Mouse (Mus musculus) thymus, adult 2 months (tissue): ENCODE measurements at regions not wholly inside any gene's neighbourhood (a gene's known extent, or its start where the extent isn't known, plus 50 kb on each side); places are given as distances from the start of the nearest gene placed in this dataset.

Experiments used
- DNase-seq: peaks from one replicate; pipeline ENCODE4 v3.0.0; 2021
- H3K27ac ChIP-seq: fragments of 200-500 bp; 2 replicates; pipeline ENCODE4 v1.5.1; 2012; ENCODE audit warnings: low read length, control low read depth; ENCODE audit not compliant: control insufficient read depth, insufficient read depth
- H3K27me3 ChIP-seq: fragments of 200-500 bp; 2 replicates; pipeline ENCODE4 v1.6.1; 2012; ENCODE audit warnings: mild to moderate bottlenecking, low read length, moderate library complexity, mixed read lengths; ENCODE audit not compliant: control insufficient read depth, insufficient read depth
- H3K36me3 ChIP-seq: fragments of 200-500 bp; 2 replicates; pipeline ENCODE4 v1.6.1; 2012; ENCODE audit warnings: mild to moderate bottlenecking, low read length, moderate library complexity; ENCODE audit not compliant: control insufficient read depth, insufficient read depth
- H3K4me1 ChIP-seq: fragments of 200-500 bp; replicated peaks from 2 replicates; pipeline ENCODE4 v1.6.1; 2012; ENCODE audit warnings: low read length; ENCODE audit not compliant: control insufficient read depth, insufficient read depth
- H3K4me3 ChIP-seq: fragments of 200-500 bp; 2 replicates; pipeline ENCODE4 v1.5.1; 2012; ENCODE audit warnings: mild to moderate bottlenecking, low read length, control low read depth, moderate library complexity; ENCODE audit not compliant: control insufficient read depth, insufficient read depth
- CTCF ChIP-seq: fragments of 200-500 bp; IDR thresholded peaks from 2 replicates; pipeline ENCODE4 v1.5.1; 2012; ENCODE audit warnings: mild to moderate bottlenecking, control low read depth, low read length, moderate library complexity, borderline replicate concordance; ENCODE audit not compliant: control insufficient read depth, poor library complexity, insufficient read depth; ENCODE audit errors: extremely low read depth
- POLR2A ChIP-seq: fragments of 200-500 bp; IDR thresholded peaks from 2 replicates; pipeline ENCODE4 v1.6.1; 2012; ENCODE audit warnings: mild to moderate bottlenecking, low read length, control low read depth, moderate library complexity; ENCODE audit not compliant: control insufficient read depth, poor library complexity, insufficient read depth; ENCODE audit errors: extremely low read depth
- WGBS: fragments of 180-500 bp; shearing (Covaris S2); methylation state at CpG from one replicate; pipeline ENCODE4 v1.1.7; 2018; 5-methylcytosine and 5-hydroxymethylcytosine counted together

DNA sequence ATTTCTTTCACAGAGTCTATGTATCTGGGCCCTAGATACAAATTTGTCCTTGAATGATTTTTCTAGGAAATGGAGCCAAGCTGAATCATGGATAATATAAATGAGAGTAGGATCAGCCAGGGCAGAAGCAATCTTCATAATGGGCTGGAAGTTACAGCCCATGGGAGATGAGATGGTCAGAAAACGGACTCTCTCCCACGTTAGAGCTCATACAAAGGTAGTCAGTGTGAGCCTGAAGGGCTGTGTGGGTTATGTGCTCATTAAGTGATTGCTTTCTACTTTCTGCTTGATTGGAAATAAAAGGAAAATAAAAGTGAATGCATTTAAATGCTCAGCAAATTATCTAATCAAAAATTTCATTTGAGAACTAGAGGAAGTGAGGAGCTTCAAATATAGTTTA, 2017.1 kb upstream of the Pcdh20 start:
- TF ChIP-seq POLR2A (no peak), CTCF (no peak)
- DNase-seq: no peak
- 89% methylated on average over 2 of the region's 2 CpGs for WGBS
- Histone ChIP-seq H3K4me1 (no peaks in the 10 kb centered on the region), H3K27me3 (no peaks in the 10 kb centered on the region), H3K27ac (no peak overlapping the region), H3K36me3 (no peaks in the 10 kb centered on the region), H3K4me3 (no peak overlapping the region)

DNA sequence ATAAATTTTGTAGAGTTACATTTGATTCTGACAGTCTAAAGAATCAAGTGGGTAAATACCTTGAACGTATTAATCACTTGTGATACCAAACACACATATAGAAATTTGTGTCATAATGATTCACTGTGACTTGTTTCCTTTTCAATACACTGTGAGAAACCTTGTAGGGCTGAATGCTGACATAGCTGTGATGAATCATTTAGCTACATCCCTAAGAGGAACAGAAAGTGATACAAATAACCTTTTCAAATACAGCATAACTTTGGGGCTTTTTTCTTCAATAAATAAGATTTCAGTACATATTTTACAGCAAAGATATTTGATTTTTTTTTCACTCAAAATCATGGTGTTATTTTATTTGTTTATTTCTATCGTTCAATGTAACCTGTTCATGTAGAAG, 1976.8 kb upstream of the Pcdh20 start:
- Histone ChIP-seq H3K4me3 (no peak overlapping the region), H3K36me3 (no peaks in the 10 kb centered on the region), H3K27ac (no peak overlapping the region), H3K27me3 (no peaks in the 10 kb centered on the region), H3K4me1 (no peaks in the 10 kb centered on the region)
- DNase-seq: no peak
- no peak for TF ChIP-seq POLR2A
- TF ChIP-seq CTCF: no peak
- 81% methylated on average over 2 of the region's 2 CpGs for WGBS

DNA sequence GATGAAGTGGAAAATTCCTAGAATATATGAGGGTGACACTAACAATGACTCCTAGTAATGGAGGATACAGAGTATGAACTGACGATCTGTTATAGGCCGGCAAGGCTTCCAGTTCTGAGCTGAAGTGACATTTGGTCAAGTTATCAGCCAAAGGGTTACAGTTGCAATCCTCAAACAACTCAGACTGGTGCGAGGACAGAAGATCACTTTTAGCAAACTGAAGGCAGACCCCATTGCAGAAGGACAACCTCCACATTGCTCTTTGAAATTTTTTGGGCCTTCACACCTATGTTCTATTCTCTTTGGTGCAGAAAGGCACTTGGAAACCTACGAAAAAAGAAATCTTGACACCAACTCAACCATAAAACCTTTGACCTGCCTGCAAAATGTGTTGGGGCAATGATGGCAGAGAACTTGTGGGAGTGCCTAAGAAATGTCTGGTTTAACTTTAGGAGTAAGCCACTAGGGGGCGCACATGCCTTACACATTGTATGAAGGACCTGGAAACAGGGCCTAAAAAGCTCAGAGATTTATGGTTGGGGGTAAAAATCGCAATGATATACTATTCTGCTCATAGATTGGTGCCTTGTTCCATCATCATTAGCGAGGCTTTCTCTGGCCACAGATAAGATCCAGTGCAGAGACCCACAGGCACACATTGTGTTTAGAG, 1961.8 kb upstream of the Pcdh20 start:
- 52% methylated on average over 7 of the region's 7 CpGs for WGBS
- no peak overlapping the region for H3K27ac ChIP-seq
- H3K36me3 ChIP-seq: no peaks in the 10 kb centered on the region
- TF ChIP-seq CTCF (no peak), POLR2A (no peak)
- no peaks in the 10 kb centered on the region for H3K4me1 ChIP-seq
- H3K27me3 ChIP-seq: no peaks in the 10 kb centered on the region
- H3K4me3 ChIP-seq: no peak overlapping the region
- DNase-seq: no peak

DNA sequence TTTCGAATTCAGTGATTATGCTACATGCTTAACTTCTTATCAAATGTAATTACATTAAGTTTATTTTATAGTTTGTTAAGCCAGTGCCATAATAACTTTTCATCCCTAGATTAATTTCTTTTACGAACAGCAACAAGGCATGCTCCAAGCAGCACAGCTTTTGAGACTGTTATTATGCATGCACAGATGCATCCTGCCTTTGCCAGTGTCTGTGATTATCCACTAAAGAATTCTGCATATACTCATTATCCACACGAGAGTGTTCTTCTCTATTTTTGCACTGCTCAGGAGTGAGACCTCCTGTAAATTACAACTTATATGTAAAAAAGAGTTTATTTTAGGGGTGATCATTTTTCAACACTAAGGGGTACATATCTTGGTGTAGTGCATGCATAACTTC, 1941.5 kb upstream of the Pcdh20 start:
- no peaks in the 10 kb centered on the region for H3K4me1 ChIP-seq
- no peak overlapping the region for H3K4me3 ChIP-seq
- DNase-seq: no peak
- no peak overlapping the region for H3K27ac ChIP-seq
- no peaks in the 10 kb centered on the region for H3K27me3 ChIP-seq
- H3K36me3 ChIP-seq: no peaks in the 10 kb centered on the region
- WGBS: 81% methylated on average over 3 of the region's 3 CpGs
- TF ChIP-seq CTCF (no peak), POLR2A (no peak)

DNA sequence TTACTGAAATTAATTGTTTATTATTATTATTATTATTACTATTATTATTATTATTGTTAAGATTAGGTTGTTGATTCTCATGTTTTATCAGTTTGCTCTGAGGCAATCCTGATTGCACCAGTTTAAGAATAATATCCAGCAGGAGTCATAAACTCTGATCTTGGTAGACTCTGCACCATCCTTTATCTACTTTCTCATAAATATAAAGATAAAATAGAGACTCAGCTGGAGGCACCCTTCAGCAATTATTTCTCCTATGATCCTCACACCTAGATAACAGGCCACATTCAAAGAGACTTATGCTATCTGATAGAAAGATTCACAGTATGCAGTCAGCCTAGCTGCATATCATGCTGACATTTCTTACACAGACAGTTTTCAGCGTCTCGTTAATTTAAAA, 1935.2 kb upstream of the Pcdh20 start:
- H3K4me3 ChIP-seq: no peak overlapping the region
- H3K4me1 ChIP-seq: no peaks in the 10 kb centered on the region
- TF ChIP-seq POLR2A (no peak), CTCF (no peak)
- no peaks in the 10 kb centered on the region for H3K27me3 ChIP-seq
- no peak overlapping the region for H3K27ac ChIP-seq
- no peaks in the 10 kb centered on the region for H3K36me3 ChIP-seq
- DNase-seq: no peak
- 96% methylated on average over 2 of the region's 2 CpGs for WGBS

DNA sequence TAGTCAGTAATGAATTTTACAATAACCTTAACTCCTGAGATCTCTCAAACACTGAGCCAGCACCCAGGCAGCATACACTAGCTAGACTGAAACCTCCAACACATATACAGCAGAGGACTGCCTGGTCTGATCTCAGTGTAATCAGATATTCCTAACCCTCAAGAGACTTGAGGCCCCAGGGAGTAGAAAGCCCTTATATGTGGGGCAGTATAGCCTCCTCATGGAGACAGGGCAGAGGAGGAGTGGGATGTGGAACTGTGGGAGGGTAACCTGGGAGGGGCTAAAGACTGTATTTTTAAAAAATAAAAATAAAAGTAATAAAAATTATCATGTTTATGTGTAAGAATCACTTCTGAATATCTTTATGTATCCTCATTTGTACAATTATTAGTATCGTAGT, 1934.3 kb upstream of the Pcdh20 start:
- no peaks in the 10 kb centered on the region for H3K4me1 ChIP-seq
- 96% methylated on average over 1 of the region's 1 CpGs for WGBS
- no peak overlapping the region for H3K4me3 ChIP-seq
- no peak overlapping the region for H3K27ac ChIP-seq
- DNase-seq: no peak
- no peaks in the 10 kb centered on the region for H3K27me3 ChIP-seq
- H3K36me3 ChIP-seq: no peaks in the 10 kb centered on the region
- no peak for TF ChIP-seq POLR2A
- no peak for TF ChIP-seq CTCF

DNA sequence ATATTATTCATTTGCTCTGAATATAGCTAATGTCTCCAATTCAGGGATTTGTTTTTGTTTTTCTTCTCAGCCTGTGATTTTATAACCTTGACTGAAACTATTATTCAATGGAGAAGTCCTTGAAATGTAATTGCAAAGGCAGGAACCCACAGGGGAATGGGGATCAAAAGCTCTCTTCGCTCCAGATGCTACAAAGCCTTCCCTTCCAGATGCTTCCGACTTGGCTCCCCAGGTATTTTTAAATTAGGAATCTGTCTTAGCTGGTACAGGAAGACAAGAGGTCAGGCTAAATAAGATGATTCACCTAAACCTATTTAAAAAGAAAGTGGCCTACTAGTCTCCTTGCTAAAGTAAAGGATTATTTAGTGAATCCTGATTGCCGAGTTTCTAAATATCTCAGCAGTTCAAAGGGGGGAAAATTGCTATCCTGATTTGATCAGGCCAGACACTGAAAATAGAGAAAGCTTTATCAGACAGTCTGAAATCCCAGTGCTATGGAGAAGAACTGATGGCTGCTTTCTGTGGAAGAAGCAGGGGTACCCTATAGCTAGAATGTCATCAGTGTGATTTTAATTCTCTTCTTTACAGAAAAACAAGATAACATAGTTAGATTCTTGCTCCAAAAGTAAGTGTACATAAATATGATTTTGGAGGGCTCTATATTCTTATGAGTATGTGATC, 1896.2 kb upstream of the Pcdh20 start:
- WGBS: 75% methylated on average over 3 of the region's 3 CpGs
- H3K27ac ChIP-seq: no peak overlapping the region
- TF ChIP-seq CTCF: no peak
- no peak for TF ChIP-seq POLR2A
- H3K4me3 ChIP-seq: no peak overlapping the region
- no peaks in the 10 kb centered on the region for H3K36me3 ChIP-seq
- no peaks in the 10 kb centered on the region for H3K4me1 ChIP-seq
- DNase-seq: no peak
- H3K27me3 ChIP-seq: no peaks in the 10 kb centered on the region
